In genomic region chr12:26524943-26525697, GRCm38 (mm10) we compare ENCODE assay signal across 9 mouse cellular contexts. TPM values are rescaled to one million over a fixed set of nuclear protein-coding genes. Genes with fewer than 3 reads are reported as not detected.
DNase-seq lines count a peak whose midpoint lies in the region; ATAC-seq and TF ChIP-seq lines count a peak whose summit lies in the region.
"Had no signal": no experiment of that assay in that cellular context is flagged by ENCODE, and none has a peak within 500 bp of the region (broad histone marks: within the 10 kb centered on the region; RNA-seq: fewer than 3 reads in every experiment).

No protein-coding gene starts in this region.

- H3K36me3 ChIP-seq in embryonic facial prominence, embryonic 11.5 days (replicated peaks; ENCODE audit: control insufficient read depth, insufficient read depth, low read depth, low read length): no peaks in the 10 kb centered on the region
- H3K36me3 ChIP-seq in embryonic facial prominence, embryonic 10.5 days (replicated peaks): no peaks in the 10 kb centered on the region
- no peaks in the 10 kb centered on the region for H3K36me3 ChIP-seq in hindbrain, embryonic 13.5 days
- no peaks in the 10 kb centered on the region for H3K36me3 ChIP-seq in limb, embryonic 14.5 days (ENCODE audit: control insufficient read depth, insufficient read depth, low read length)

- no peaks in the 10 kb centered on the region for H3K4me1 ChIP-seq in embryonic facial prominence, embryonic 11.5 days (ENCODE audit: control insufficient read depth, insufficient read depth, low read length)
- H3K4me1 ChIP-seq in embryonic facial prominence, embryonic 10.5 days: peaks cover 8% of the 10 kb centered on the region; the same call in 1 of the 2 replicates
- peaks cover 17% of the 10 kb centered on the region for H3K4me1 ChIP-seq in hindbrain, embryonic 13.5 days (replicated peaks)
- H3K4me1 ChIP-seq in limb, embryonic 14.5 days (ENCODE audit: control insufficient read depth, insufficient read depth, low read length): peaks cover 10% of the 10 kb centered on the region; the same call in 1 of the 2 replicates
- H3K4me1 ChIP-seq: megakaryocyte, embryonic 14.5 days had no signal

- H3K9ac ChIP-seq in embryonic facial prominence, embryonic 11.5 days (replicated peaks; ENCODE audit: low read length): no peak overlapping the region
- H3K9ac ChIP-seq in hindbrain, embryonic 13.5 days: no peak overlapping the region
- H3K9ac ChIP-seq in limb, embryonic 14.5 days (ENCODE audit: low read depth, low read length, severe bottlenecking): no peak overlapping the region

- H3K27me3 ChIP-seq in embryonic facial prominence, embryonic 11.5 days (ENCODE audit: control insufficient read depth, insufficient read depth, low read length): no peaks in the 10 kb centered on the region
- H3K27me3 ChIP-seq in embryonic facial prominence, embryonic 10.5 days (replicated peaks; ENCODE audit: low read depth, poor library complexity, severe bottlenecking): no peaks in the 10 kb centered on the region
- no peaks in the 10 kb centered on the region for H3K27me3 ChIP-seq in hindbrain, embryonic 13.5 days
- H3K27me3 ChIP-seq in limb, embryonic 14.5 days (ENCODE audit: control insufficient read depth, insufficient read depth, low read length): no peaks in the 10 kb centered on the region
- H3K27me3 ChIP-seq: megakaryocyte, embryonic 14.5 days had no signal

- DNase-seq in embryonic facial prominence, embryonic 11.5 days (ENCODE audit: low spot score): peak; percentile 21
- no peak for DNase-seq in embryonic facial prominence, embryonic 10.5 days (ENCODE audit: low spot score)
- DNase-seq in MN1 (ENCODE audit: low spot score): peak; percentile 82
- peak; percentile 43 for DNase-seq in gastrocnemius, adult 18-20 months (ENCODE audit: low spot score)
- DNase-seq in limb, embryonic 14.5 days (ENCODE audit: low spot score): peak; percentile 87
- peak; percentile 49 for DNase-seq in ovary, postnatal 14 days (ENCODE audit: low spot score)
- DNase-seq in yolk sac, embryonic 10.5 days (ENCODE audit: low spot score): no peak

- H3K4me3 ChIP-seq in embryonic facial prominence, embryonic 11.5 days (ENCODE audit: low read depth, low read length): no peak overlapping the region
- H3K4me3 ChIP-seq in embryonic facial prominence, embryonic 10.5 days: no peak overlapping the region
- no peak overlapping the region for H3K4me3 ChIP-seq in hindbrain, embryonic 13.5 days
- H3K4me3 ChIP-seq in limb, embryonic 14.5 days (replicated peaks; ENCODE audit: low read length): no peak overlapping the region
- H3K4me3 ChIP-seq: megakaryocyte, embryonic 14.5 days had no signal

- WGBS in embryonic facial prominence, embryonic 11.5 days: 67% methylated on average over 3 of the region's 3 CpGs
- 71% methylated on average over 3 of the region's 3 CpGs for WGBS in embryonic facial prominence, embryonic 10.5 days
- 61% methylated on average over 3 of the region's 3 CpGs for WGBS in hindbrain, embryonic 13.5 days
- WGBS in limb, embryonic 14.5 days: 44% methylated on average over 3 of the region's 3 CpGs

- no peak overlapping the region for H3K27ac ChIP-seq in embryonic facial prominence, embryonic 11.5 days (replicated peaks; ENCODE audit: low read depth, low read length)
- no peak overlapping the region for H3K27ac ChIP-seq in embryonic facial prominence, embryonic 10.5 days (replicated peaks)
- H3K27ac ChIP-seq in hindbrain, embryonic 13.5 days: peak overlapping the region; percentile 75
- no peak overlapping the region for H3K27ac ChIP-seq in limb, embryonic 14.5 days (replicated peaks; ENCODE audit: low read depth, low read length)

- no peaks in the 10 kb centered on the region for H3K9me3 ChIP-seq in embryonic facial prominence, embryonic 11.5 days (replicated peaks; ENCODE audit: control insufficient read depth, low read length)
- peaks cover under 1% of the 10 kb centered on the region; the same call in 1 of the 2 replicates for H3K9me3 ChIP-seq in embryonic facial prominence, embryonic 10.5 days
- no peaks in the 10 kb centered on the region for H3K9me3 ChIP-seq in hindbrain, embryonic 13.5 days
- no peaks in the 10 kb centered on the region for H3K9me3 ChIP-seq in limb, embryonic 14.5 days (ENCODE audit: control insufficient read depth, low read length)
- H3K9me3 ChIP-seq: megakaryocyte, embryonic 14.5 days had no signal

- no peak overlapping the region for H3K4me2 ChIP-seq in embryonic facial prominence, embryonic 11.5 days (ENCODE audit: low read depth, low read length)
- no peak overlapping the region for H3K4me2 ChIP-seq in hindbrain, embryonic 13.5 days
- no peak overlapping the region for H3K4me2 ChIP-seq in limb, embryonic 14.5 days (replicated peaks; ENCODE audit: low read depth, low read length, severe bottlenecking)

- no peak for TF ChIP-seq POLR2A in limb, embryonic 14.5 days (IDR thresholded peaks at IDR 0.05; ENCODE audit: borderline replicate concordance, extremely low read depth, insufficient read depth, insufficient read length)

- no peak for ATAC-seq in embryonic facial prominence, embryonic 11.5 days (replicated peaks; ENCODE audit: insufficient number of reproducible peaks, low FRiP score, low TSS enrichment, low read depth)
- ATAC-seq in hindbrain, embryonic 13.5 days (ENCODE audit: low FRiP score): peak; percentile 72
- peak; percentile 72 for ATAC-seq in limb, embryonic 14.5 days (ENCODE audit: low FRiP score, low read depth)

RNA-seq across cellular contexts. Expression of gene Cmpk2, which starts 56.1 kb away (rescaled TPM):
- 5.9 and 6.4 TPM in 2 replicates for polyA plus RNA-seq in embryonic facial prominence, embryonic 11.5 days (2014; fragmentation: Nextera tagmentation; extraction: Ambion mirVana)
- polyA plus RNA-seq in embryonic facial prominence, embryonic 10.5 days (2016; fragmentation: Nextera tagmentation; extraction: Ambion mirVana): 3.8 and 4.1 TPM in 2 replicates
- total RNA-seq in gastrocnemius, adult 18-20 months (2021): 1 to 10 TPM in 1 of 2 experiments, under 1 TPM in 1; 0.98 to 2.2 TPM
- 11.4 and 13.2 TPM in 2 replicates for polyA plus RNA-seq in hindbrain, embryonic 13.5 days (2015; fragmentation: Nextera tagmentation; extraction: Ambion mirVana)
- polyA plus RNA-seq in limb, embryonic 14.5 days (2012; rRNA removed): 4.0 and 4.3 TPM in 2 replicates
- 7.2 and 10.6 TPM in 2 replicates for polyA plus RNA-seq in limb, embryonic 14.5 days (2014; fragmentation: Nextera tagmentation; extraction: Ambion mirVana)

Comparison
In these comparisons a context has a peak if more than half of its experiments do, and no peak if none do; other contexts are left out.
1. DNase-seq: peak in embryonic facial prominence, embryonic 11.5 days (single experiment), MN1 (single experiment), gastrocnemius, adult 18-20 months (single experiment), limb, embryonic 14.5 days (single experiment) and ovary, postnatal 14 days (single experiment); none in embryonic facial prominence, embryonic 10.5 days (single experiment) and yolk sac, embryonic 10.5 days (single experiment).